Mouse (Mus musculus): ENCODE measurements around the gene Rec8. TPM values are rescaled to one million over a fixed set of nuclear protein-coding genes. Genes with fewer than 3 reads are reported as not detected.

The Rec8 gene
- polyA plus RNA-seq, 1 experiment from 2014 or later, result 6.9 TPM

GRCm38 (mm10) chr14:55596036-55596690 is 21.7 kb upstream of the Rec8 start:
- Histone ChIP-seq H3K36me3 (peaks cover 58% of the 10 kb centered on the region), H3K4me2 (no peak overlapping the region), H3K27ac (0 out of 2 replicates have a peak overlapping the region, but pooled peaks have one; percentile 4), H3K4me3 (no peak overlapping the region), H3K9ac (no peak overlapping the region), H3K9me3 (replicated peaks) (no peaks in the 10 kb centered on the region), H3K4me1 (replicated peaks) (peaks cover 16% of the 10 kb centered on the region), H3K27me3 (no peaks in the 10 kb centered on the region)
- WGBS, result 76% methylated on average over 13 of the region's 13 CpGs
- no peak for ATAC-seq (replicated peaks; ENCODE audit: insufficient number of reproducible peaks, insufficient read depth, low FRiP score, low read depth)

GRCm38 (mm10) chr14:55598521-55599390 is 19.1 kb upstream of the Rec8 start:
- H3K4me1 ChIP-seq (replicated peaks), result peaks cover 4% of the 10 kb centered on the region; the same call in 1 of the 2 replicates
- H3K36me3 ChIP-seq, result peaks cover 80% of the 10 kb centered on the region
- no peak overlapping the region for H3K27ac ChIP-seq
- no peaks in the 10 kb centered on the region for H3K27me3 ChIP-seq
- no peaks in the 10 kb centered on the region for H3K9me3 ChIP-seq (replicated peaks)
- 93% methylated on average over 21 of the region's 21 CpGs for WGBS
- no peak overlapping the region for H3K4me3 ChIP-seq
- no peak for ATAC-seq (replicated peaks; ENCODE audit: insufficient number of reproducible peaks, insufficient read depth, low FRiP score, low read depth)
- H3K9ac ChIP-seq, result no peak overlapping the region
- H3K4me2 ChIP-seq, result no peak overlapping the region

GRCm38 (mm10) chr14:55603271-55603632 is 14.6 kb upstream of the Rec8 start, which contains the start of gene Irf9:
TSS of gene Irf9 (plus strand) at chr14:55603571.
- H3K27me3 ChIP-seq, result no peaks in the 10 kb centered on the region
- ATAC-seq (replicated peaks; ENCODE audit: insufficient number of reproducible peaks, insufficient read depth, low FRiP score, low read depth), result no peak
- H3K4me2 ChIP-seq, result peak within 1 kb of the TSS; percentile 75
- peak within 1 kb of the TSS; percentile 82 for H3K27ac ChIP-seq
- peak within 1 kb of the TSS; percentile 55 for H3K4me3 ChIP-seq
- 83% methylated on average over 7 of the region's 7 CpGs for WGBS
- H3K4me1 ChIP-seq (replicated peaks), result peaks cover 18% of the 10 kb centered on the region
- peaks cover 61% of the 10 kb centered on the region for H3K36me3 ChIP-seq
- no peaks in the 10 kb centered on the region for H3K9me3 ChIP-seq (replicated peaks)
- H3K9ac ChIP-seq, result peak within 1 kb of the TSS; percentile 69

- Histone ChIP-seq H3K27ac (peak overlapping the region; percentile 82), H3K9ac (peak overlapping the region; percentile 69), H3K36me3 (peaks cover 59% of the 10 kb centered on the region), H3K4me3 (peak overlapping the region; percentile 55), H3K4me2 (peak overlapping the region; percentile 75), H3K9me3 (replicated peaks) (no peaks in the 10 kb centered on the region), H3K27me3 (no peaks in the 10 kb centered on the region), H3K4me1 (replicated peaks) (peaks cover 18% of the 10 kb centered on the region)
- 14% methylated on average over 19 of the region's 19 CpGs for WGBS
- ATAC-seq (replicated peaks; ENCODE audit: insufficient number of reproducible peaks, insufficient read depth, low FRiP score, low read depth), result peak; percentile 82
These were observed 13.9 kb upstream of the Rec8 start for GRCm38 (mm10) chr14:55603633-55604576.

GRCm38 (mm10) chr14:55604823-55605222 is 13.0 kb upstream of the Rec8 start:
- Histone ChIP-seq H3K9ac (no peak overlapping the region), H3K4me2 (peak overlapping the region; percentile 75)
- whole genome bisulfite sequencing, result 89% methylated on average over 11 of the region's 11 CpGs

GRCm38 (mm10) chr14:55605743-55606459 is 11.9 kb upstream of the Rec8 start:
- 79% methylated on average over 16 of the region's 16 CpGs for WGBS
- Histone ChIP-seq H3K4me3 (no peak overlapping the region), H3K36me3 (peaks cover 57% of the 10 kb centered on the region), H3K27ac (no peak overlapping the region), H3K4me2 (no peak overlapping the region), H3K4me1 (replicated peaks) (peaks cover 18% of the 10 kb centered on the region), H3K9me3 (replicated peaks) (no peaks in the 10 kb centered on the region), H3K9ac (no peak overlapping the region), H3K27me3 (no peaks in the 10 kb centered on the region)
- ATAC-seq (replicated peaks; ENCODE audit: insufficient number of reproducible peaks, insufficient read depth, low FRiP score, low read depth), result no peak

More at GRCm38 (mm10) chr14:55604823-55605222, 13.0 kb upstream of the Rec8 start:
- no peak for ATAC-seq (replicated peaks; ENCODE audit: insufficient number of reproducible peaks, insufficient read depth, low FRiP score, low read depth)
- H3K27ac ChIP-seq, result peak overlapping the region; percentile 82; the same call in 1 of the 2 replicates
- peaks cover 59% of the 10 kb centered on the region for H3K36me3 ChIP-seq
- peaks cover 18% of the 10 kb centered on the region for H3K4me1 ChIP-seq (replicated peaks)
- peak overlapping the region; percentile 55 for H3K4me3 ChIP-seq
- no peaks in the 10 kb centered on the region for H3K9me3 ChIP-seq (replicated peaks)
- H3K27me3 ChIP-seq, result no peaks in the 10 kb centered on the region

- peaks cover 23% of the 10 kb centered on the region for H3K4me1 ChIP-seq (replicated peaks)
- H3K4me2 ChIP-seq, result no peak overlapping the region
- H3K36me3 ChIP-seq, result peaks cover 35% of the 10 kb centered on the region
- H3K27ac ChIP-seq, result no peak overlapping the region
- H3K27me3 ChIP-seq, result no peaks in the 10 kb centered on the region
- no peaks in the 10 kb centered on the region for H3K9me3 ChIP-seq (replicated peaks)
- H3K9ac ChIP-seq, result no peak overlapping the region
- no peak overlapping the region for H3K4me3 ChIP-seq
- no peak for ATAC-seq (replicated peaks; ENCODE audit: insufficient number of reproducible peaks, insufficient read depth, low FRiP score, low read depth)
- 94% methylated on average over 6 of the region's 6 CpGs for WGBS
These were observed 9.5 kb upstream of the Rec8 start for GRCm38 (mm10) chr14:55608339-55608738.

GRCm38 (mm10) chr14:55613346-55613745 is 4.5 kb upstream of the Rec8 start:
- Histone ChIP-seq H3K4me1 (replicated peaks) (peaks cover 9% of the 10 kb centered on the region), H3K9me3 (replicated peaks) (no peaks in the 10 kb centered on the region), H3K27ac (0 out of 2 replicates have a peak overlapping the region, but pooled peaks have one; percentile 26), H3K27me3 (no peaks in the 10 kb centered on the region), H3K36me3 (peaks cover 15% of the 10 kb centered on the region), H3K9ac (no peak overlapping the region), H3K4me2 (no peak overlapping the region), H3K4me3 (no peak overlapping the region)
- 30% methylated on average over 6 of the region's 6 CpGs for whole genome bisulfite sequencing
- no peak for ATAC-seq (replicated peaks; ENCODE audit: insufficient number of reproducible peaks, insufficient read depth, low FRiP score, low read depth)

- H3K4me2 ChIP-seq, result no peak overlapping the region
- H3K9me3 ChIP-seq (replicated peaks), result no peaks in the 10 kb centered on the region
- 58% methylated on average over 7 of the region's 7 CpGs for WGBS
- H3K9ac ChIP-seq, result no peak overlapping the region
- no peaks in the 10 kb centered on the region for H3K27me3 ChIP-seq
- peaks cover 3% of the 10 kb centered on the region for H3K36me3 ChIP-seq
- ATAC-seq (replicated peaks; ENCODE audit: insufficient number of reproducible peaks, insufficient read depth, low FRiP score, low read depth), result no peak
- no peak overlapping the region for H3K27ac ChIP-seq
- H3K4me3 ChIP-seq, result no peak overlapping the region
- H3K4me1 ChIP-seq (replicated peaks), result peaks cover 15% of the 10 kb centered on the region
These were observed 3.2 kb upstream of the Rec8 start for GRCm38 (mm10) chr14:55614565-55615178.

GRCm38 (mm10) chr14:55615876-55616275 is 2.0 kb upstream of the Rec8 start:
- no peaks in the 10 kb centered on the region for H3K9me3 ChIP-seq (replicated peaks)
- H3K4me2 ChIP-seq, result no peak overlapping the region
- H3K36me3 ChIP-seq, result no peaks in the 10 kb centered on the region
- H3K4me1 ChIP-seq (replicated peaks), result peaks cover 15% of the 10 kb centered on the region
- H3K27ac ChIP-seq, result no peak overlapping the region
- H3K27me3 ChIP-seq, result no peaks in the 10 kb centered on the region
- H3K4me3 ChIP-seq, result no peak overlapping the region
- WGBS, result 58% methylated on average over 2 of the region's 2 CpGs
- no peak overlapping the region for H3K9ac ChIP-seq
- no peak for ATAC-seq (replicated peaks; ENCODE audit: insufficient number of reproducible peaks, insufficient read depth, low FRiP score, low read depth)
